Mouse (Mus musculus) liver, adult 2 months (tissue): ENCODE measurements around the gene Plbd2.

Experiments used
- CTCF ChIP-seq: fragments of 200-500 bp; IDR thresholded peaks from 2 replicates; pipeline ENCODE4 v1.5.1; 2011; ENCODE audit warnings: low read depth, low read length, control low read depth
- POLR2A ChIP-seq: fragments of 200-500 bp; IDR thresholded peaks from 2 replicates; pipeline ENCODE4 v1.6.1; 2011; ENCODE audit warnings: low read length, control low read depth; ENCODE audit not compliant: insufficient read depth; ENCODE audit errors: extremely low read depth

- TF ChIP-seq POLR2A (no peak), CTCF (no peak)
These were observed 47.2 kb upstream of the Plbd2 start for GRCm38 (mm10) chr5:120550673-120551072.
